Mouse (Mus musculus) cerebellum, adult 2 months (tissue): Measurements from ENCODE around the gene AU040320. TPM values are rescaled to one million over a fixed set of nuclear protein-coding genes. Genes with fewer than 3 reads are reported as not detected.

ENCODE experiments used
- DNase-seq, 2 experiments: peaks; one replicate each; pipeline ENCODE4 v3.0.0; 2021
- H3K27ac ChIP-seq: fragments of 200-500 bp; 2 replicates; pipeline ENCODE4 v1.5.1; 2012; ENCODE audit warnings: low read length, control low read depth, inconsistent platforms; ENCODE audit not compliant: insufficient read depth
- H3K27me3 ChIP-seq: fragments of 200-500 bp; 2 replicates; pipeline ENCODE4 v1.6.1; 2012; ENCODE audit warnings: inconsistent platforms, mild to moderate bottlenecking, low read length, moderate library complexity; ENCODE audit not compliant: control insufficient read depth, insufficient read depth
- H3K4me1 ChIP-seq: fragments of 200-500 bp; 2 replicates; pipeline ENCODE4 v1.6.1; 2011; ENCODE audit warnings: low read length; ENCODE audit not compliant: control insufficient read depth, insufficient read depth
- H3K4me3 ChIP-seq: fragments of 200-500 bp; replicated peaks from 2 replicates; pipeline ENCODE3; 2011; ENCODE audit warnings: mild to moderate bottlenecking, low read depth, low read length, control low read depth; ENCODE audit not compliant: insufficient read depth
- CTCF ChIP-seq: fragments of 200-500 bp; IDR thresholded peaks from 2 replicates; pipeline ENCODE4 v1.5.1; 2011; ENCODE audit warnings: low read depth, mild to moderate bottlenecking, control low read depth, low read length, moderate library complexity, borderline replicate concordance; ENCODE audit not compliant: insufficient read depth
- POLR2A ChIP-seq: fragments of 200-500 bp; IDR thresholded peaks from 2 replicates; pipeline ENCODE4 v1.6.1; 2011; ENCODE audit warnings: low read length, control low read depth, borderline replicate concordance; ENCODE audit not compliant: insufficient read depth
- WGBS: fragments of 180-500 bp; shearing (Covaris S2); methylation state at CpG from one replicate; pipeline ENCODE4 v1.1.7; 2018; 5-methylcytosine and 5-hydroxymethylcytosine counted together
- polyA plus RNA-seq: library from polyadenylated mRNA; depleted of rRNA; stranded (reverse); fragments of >200 nt; gene quantifications from 2 replicates; pipeline ENCODE4 v1.2.3, GENCODE M21; 2012

Gene AU040320
- polyA plus RNA-seq, 1 experiment, result 51.0 TPM

- no peak overlapping the region for H3K27ac ChIP-seq
- peaks cover 11% of the 10 kb centered on the region for H3K4me1 ChIP-seq
- WGBS, result 49% methylated on average over 4 of the region's 4 CpGs
- no peak overlapping the region for H3K4me3 ChIP-seq
- no peak for DNase-seq
- H3K27me3 ChIP-seq, result no peaks in the 10 kb centered on the region
- TF ChIP-seq CTCF (no peak), POLR2A (no peak)
Measured at GRCm38 (mm10) chr4:126850778-126851080, 97.4 kb downstream of the AU040320 start.

- no peak overlapping the region for H3K27ac ChIP-seq
Measured at GRCm38 (mm10) chr4:126852971-126853370, 99.6 kb downstream of the AU040320 start.

GRCm38 (mm10) chr4:126860268-126860986, 107.1 kb downstream of the AU040320 start:
- no peak overlapping the region for H3K4me3 ChIP-seq
- DNase-seq, result no peak
- no peaks in the 10 kb centered on the region for H3K4me1 ChIP-seq
- no peaks in the 10 kb centered on the region for H3K27me3 ChIP-seq
- TF ChIP-seq CTCF (no peak), POLR2A (no peak)
- no peak overlapping the region for H3K27ac ChIP-seq
- 83% methylated on average over 9 of the region's 9 CpGs for WGBS

More at GRCm38 (mm10) chr4:126852971-126853370, 99.6 kb downstream of the AU040320 start:
- H3K4me3 ChIP-seq, result no peak overlapping the region
- H3K4me1 ChIP-seq, result peaks cover 11% of the 10 kb centered on the region
- peak in 1 of 2 experiments; percentile 18 for DNase-seq
- no peak for TF ChIP-seq CTCF
- no peak for TF ChIP-seq POLR2A
- no peaks in the 10 kb centered on the region for H3K27me3 ChIP-seq
- WGBS, result 10% methylated on average over 11 of the region's 11 CpGs

GRCm38 (mm10) chr4:126861514-126862266, 108.3 kb downstream of the AU040320 start:
- Histone ChIP-seq H3K27ac (no peak overlapping the region), H3K4me3 (no peak overlapping the region), H3K27me3 (no peaks in the 10 kb centered on the region), H3K4me1 (no peaks in the 10 kb centered on the region)
- DNase-seq, result no peak
- WGBS, result 81% methylated on average over 11 of the region's 11 CpGs
- TF ChIP-seq CTCF, result peak; percentile 36; the same call in 1 of the 2 replicates
- TF ChIP-seq POLR2A, result no peak

GRCm38 (mm10) chr4:126868699-126869098, 115.4 kb downstream of the AU040320 start:
- H3K27me3 ChIP-seq, result no peaks in the 10 kb centered on the region
- WGBS, result 88% methylated on average over 12 of the region's 12 CpGs
- no peak overlapping the region for H3K4me3 ChIP-seq
- no peak for DNase-seq
- no peak overlapping the region for H3K27ac ChIP-seq
- H3K4me1 ChIP-seq, result no peaks in the 10 kb centered on the region
- TF ChIP-seq POLR2A (no peak), CTCF (no peak)

- DNase-seq, result no peak
- Histone ChIP-seq H3K4me1 (no peaks in the 10 kb centered on the region), H3K4me3 (no peak overlapping the region), H3K27ac (no peak overlapping the region), H3K27me3 (no peaks in the 10 kb centered on the region)
- no peak for TF ChIP-seq CTCF
- TF ChIP-seq POLR2A, result no peak
- WGBS, result 74% methylated on average over 7 of the region's 7 CpGs
Measured at GRCm38 (mm10) chr4:126872717-126873116, 119.4 kb downstream of the AU040320 start.

- Histone ChIP-seq H3K27ac (no peak overlapping the region), H3K4me1 (no peaks in the 10 kb centered on the region), H3K4me3 (no peak overlapping the region), H3K27me3 (no peaks in the 10 kb centered on the region)
- WGBS, result 81% methylated on average over 5 of the region's 5 CpGs
- TF ChIP-seq CTCF (no peak), POLR2A (no peak)
- no peak for DNase-seq
Measured at GRCm38 (mm10) chr4:126879560-126880275, 126.4 kb downstream of the AU040320 start.
